Comparison of ENCODE assay signal across 22 mouse cellular contexts in the genomic region with DNA sequence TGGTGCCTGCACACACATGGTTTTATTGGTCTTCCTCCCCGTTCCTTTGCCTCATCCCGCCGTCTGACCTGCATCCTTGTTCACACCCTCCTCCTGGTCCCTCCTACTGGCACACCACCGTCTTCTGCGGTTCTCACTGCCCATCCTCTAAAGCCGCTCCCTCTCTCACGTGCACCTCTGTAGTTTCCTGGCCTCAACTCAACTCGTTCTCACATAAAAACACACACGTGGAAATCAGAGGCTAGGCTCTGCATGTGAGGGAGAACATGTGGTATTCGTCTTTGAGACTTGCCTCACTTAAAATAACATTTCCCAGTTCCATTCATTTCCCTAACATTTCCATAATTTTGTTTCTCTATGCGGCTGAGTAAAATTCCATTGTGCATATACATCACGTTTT.
DNase-seq lines count a peak whose midpoint lies in the region; ATAC-seq and TF ChIP-seq lines count a peak whose summit lies in the region.
"Had no signal": no experiment of that assay in that cellular context is flagged by ENCODE, and none has a peak within 500 bp of the region (broad histone marks: within the 10 kb centered on the region; RNA-seq: fewer than 3 reads in every experiment).

No protein-coding gene starts in this region.

- intact Hi-C loops in left cerebral cortex, postnatal 25 days (cut with DNase I): loop anchor here (1.0 kb wide), 1 partner anchor 8 kb away; no protein-coding TSS in a partner anchor
- intact Hi-C loops in left cerebral cortex, postnatal 4 days (cut with DNase I): loop anchor here (10.0 kb wide), 1 partner anchor 52 kb away; no protein-coding TSS in a partner anchor

- no peak overlapping the region for H3K4me2 ChIP-seq in embryonic facial prominence, embryonic 12.5 days (replicated peaks)
- no peak overlapping the region for H3K4me2 ChIP-seq in limb, embryonic 14.5 days (replicated peaks; ENCODE audit: low read depth, low read length, severe bottlenecking)
- no peak overlapping the region for H3K4me2 ChIP-seq in intestine, embryonic 16.5 days (ENCODE audit: low read depth, low read length)
- H3K4me2 ChIP-seq: forebrain, embryonic 12.5 days; heart, embryonic 12.5 days; kidney, embryonic 15.5 days; lung, embryonic 15.5 days had no signal

- no peaks in the 10 kb centered on the region for H3K27me3 ChIP-seq in embryonic facial prominence, embryonic 12.5 days
- no peaks in the 10 kb centered on the region for H3K27me3 ChIP-seq in embryonic facial prominence, embryonic 10.5 days (replicated peaks; ENCODE audit: low read depth, poor library complexity, severe bottlenecking)
- H3K27me3 ChIP-seq in limb, embryonic 14.5 days (ENCODE audit: control insufficient read depth, insufficient read depth, low read length): no peaks in the 10 kb centered on the region
- H3K27me3 ChIP-seq in intestine, embryonic 16.5 days (replicated peaks; ENCODE audit: control insufficient read depth, insufficient read depth, low read length): no peaks in the 10 kb centered on the region
- H3K27me3 ChIP-seq: forebrain, embryonic 12.5 days; heart, embryonic 12.5 days; kidney, embryonic 15.5 days; lung, embryonic 15.5 days had no signal

- 50% methylated on average over 12 of the region's 12 CpGs for WGBS in embryonic facial prominence, embryonic 12.5 days
- 80% methylated on average over 12 of the region's 12 CpGs for WGBS in embryonic facial prominence, embryonic 10.5 days
- 27% methylated on average over 12 of the region's 12 CpGs for WGBS in limb, embryonic 14.5 days
- WGBS in intestine, embryonic 16.5 days: 52% methylated on average over 12 of the region's 12 CpGs

- peaks cover 11% of the 10 kb centered on the region; the same call in 1 of the 2 replicates for H3K4me1 ChIP-seq in embryonic facial prominence, embryonic 12.5 days
- peaks cover 12% of the 10 kb centered on the region for H3K4me1 ChIP-seq in embryonic facial prominence, embryonic 10.5 days
- H3K4me1 ChIP-seq in limb, embryonic 14.5 days (ENCODE audit: control insufficient read depth, insufficient read depth, low read length): peaks cover 29% of the 10 kb centered on the region
- peaks cover 3% of the 10 kb centered on the region; the same call in 1 of the 2 replicates for H3K4me1 ChIP-seq in intestine, embryonic 16.5 days (ENCODE audit: control insufficient read depth, insufficient read depth, low read length)
- H3K4me1 ChIP-seq: forebrain, embryonic 12.5 days; megakaryocyte, embryonic 14.5 days had no signal

- no peak for ATAC-seq in embryonic facial prominence, embryonic 12.5 days (ENCODE audit: insufficient number of reproducible peaks, insufficient read depth, low FRiP score, low TSS enrichment)
- ATAC-seq in limb, embryonic 14.5 days (ENCODE audit: low FRiP score, low read depth): peak; percentile 56; the same call in 1 of the 2 replicates
- ATAC-seq in intestine, embryonic 16.5 days: no peak

- H3K9me3 ChIP-seq in embryonic facial prominence, embryonic 12.5 days: no peaks in the 10 kb centered on the region
- H3K9me3 ChIP-seq in embryonic facial prominence, embryonic 10.5 days: no peaks in the 10 kb centered on the region
- H3K9me3 ChIP-seq in limb, embryonic 14.5 days (ENCODE audit: control insufficient read depth, low read length): no peaks in the 10 kb centered on the region
- no peaks in the 10 kb centered on the region for H3K9me3 ChIP-seq in intestine, embryonic 16.5 days (ENCODE audit: control insufficient read depth, low read length)
- H3K9me3 ChIP-seq: forebrain, embryonic 12.5 days; kidney, embryonic 15.5 days; lung, embryonic 15.5 days had no signal

- no peak for DNase-seq in embryonic facial prominence, embryonic 10.5 days (ENCODE audit: low spot score)
- peak; percentile 22 to 80 for DNase-seq in left cerebral cortex, postnatal 25 days (ENCODE audit: low spot score in 2 of 2)
- no peak for DNase-seq in left cerebral cortex, postnatal 4 days
- peak; percentile 43 to 62 for DNase-seq in right cerebral cortex, postnatal 10 days (ENCODE audit: low spot score in 2 of 2)
- no peak for DNase-seq in right cerebral cortex, postnatal 14 days
- peak; percentile 71 for DNase-seq in limb, embryonic 14.5 days (ENCODE audit: low spot score)
- DNase-seq: adrenal gland, postnatal 14 days; cerebellum, adult 9-10 months; gastrocnemius, postnatal 10 days; heart, postnatal 10 days; kidney, adult 11 months; lung, postnatal 36 days; midbrain, embryonic 14.5 days had no signal

- H3K27ac ChIP-seq in embryonic facial prominence, embryonic 12.5 days: 0 out of 2 replicates have a peak overlapping the region, but pooled peaks have one; percentile 20
- H3K27ac ChIP-seq in embryonic facial prominence, embryonic 10.5 days (replicated peaks): no peak overlapping the region
- no peak overlapping the region for H3K27ac ChIP-seq in limb, embryonic 14.5 days (replicated peaks; ENCODE audit: low read depth, low read length)
- H3K27ac ChIP-seq in intestine, embryonic 16.5 days (ENCODE audit: low read length): no peak overlapping the region
- H3K27ac ChIP-seq: forebrain, embryonic 12.5 days; kidney, embryonic 15.5 days; liver, embryonic 14.5 days; lung, embryonic 15.5 days had no signal

- no peaks in the 10 kb centered on the region for H3K36me3 ChIP-seq in embryonic facial prominence, embryonic 12.5 days
- H3K36me3 ChIP-seq in embryonic facial prominence, embryonic 10.5 days (replicated peaks): no peaks in the 10 kb centered on the region
- H3K36me3 ChIP-seq in limb, embryonic 14.5 days (ENCODE audit: control insufficient read depth, insufficient read depth, low read length): no peaks in the 10 kb centered on the region
- no peaks in the 10 kb centered on the region for H3K36me3 ChIP-seq in intestine, embryonic 16.5 days (ENCODE audit: control insufficient read depth, insufficient read depth, low read length)
- H3K36me3 ChIP-seq: forebrain, embryonic 12.5 days; heart, embryonic 12.5 days; kidney, embryonic 15.5 days; lung, embryonic 15.5 days had no signal

- no peak for TF ChIP-seq POLR2A in limb, embryonic 14.5 days (IDR thresholded peaks at IDR 0.05; ENCODE audit: borderline replicate concordance, extremely low read depth, insufficient read depth, insufficient read length)

- H3K4me3 ChIP-seq in embryonic facial prominence, embryonic 12.5 days: no peak overlapping the region
- H3K4me3 ChIP-seq in embryonic facial prominence, embryonic 10.5 days: no peak overlapping the region
- H3K4me3 ChIP-seq in limb, embryonic 14.5 days (replicated peaks; ENCODE audit: low read length): no peak overlapping the region
- no peak overlapping the region for H3K4me3 ChIP-seq in intestine, embryonic 16.5 days (ENCODE audit: low read length)
- H3K4me3 ChIP-seq: erythroblast, embryonic 14.5 days; forebrain, embryonic 12.5 days; heart, embryonic 12.5 days; kidney, embryonic 15.5 days; lung, embryonic 15.5 days; megakaryocyte, embryonic 14.5 days had no signal

- no peak overlapping the region for H3K9ac ChIP-seq in embryonic facial prominence, embryonic 12.5 days
- H3K9ac ChIP-seq in limb, embryonic 14.5 days (ENCODE audit: low read depth, low read length, severe bottlenecking): no peak overlapping the region
- no peak overlapping the region for H3K9ac ChIP-seq in intestine, embryonic 16.5 days (ENCODE audit: low read depth, low read length)
- H3K9ac ChIP-seq: forebrain, embryonic 12.5 days; heart, embryonic 12.5 days; kidney, embryonic 15.5 days; liver, embryonic 14.5 days; lung, embryonic 15.5 days had no signal

Comparison
In these comparisons a context has a peak if more than half of its experiments do, and no peak if none do; other contexts are left out.
1. DNase-seq: peak in left cerebral cortex, postnatal 25 days (2 of 2), right cerebral cortex, postnatal 10 days (2 of 2) and limb, embryonic 14.5 days (single experiment); none in embryonic facial prominence, embryonic 10.5 days (single experiment), left cerebral cortex, postnatal 4 days (single experiment) and right cerebral cortex, postnatal 14 days (single experiment).